Mouse (Mus musculus) myocyte (in vitro differentiated cells): Measurements from ENCODE around the gene Rnf217. TPM values are rescaled to one million over a fixed set of nuclear protein-coding genes. Genes with fewer than 3 reads are reported as not detected.

ENCODE experiments used
- H3K27me3 ChIP-seq: one replicate; pipeline ENCODE4 v1.6.1; 2011; ENCODE audit not compliant: control insufficient read depth, insufficient read depth, insufficient read length
- H3K36me3 ChIP-seq: one replicate; pipeline ENCODE4 v1.6.1; 2011; ENCODE audit not compliant: control insufficient read depth, insufficient read depth
- H3K4me2 ChIP-seq: one replicate; pipeline ENCODE4 v1.6.1; 2011; ENCODE audit warnings: low read depth, control low read depth
- H3K4me3 ChIP-seq: one replicate; pipeline ENCODE4 v1.5.1; 2011; ENCODE audit warnings: mild to moderate bottlenecking, control low read depth, moderate library complexity
- H3K79me2 ChIP-seq: one replicate; pipeline ENCODE4 v1.6.1; 2011; ENCODE audit not compliant: control insufficient read depth, insufficient read depth
- H3ac ChIP-seq: one replicate; pipeline ENCODE4 v1.6.1; 2011; ENCODE audit not compliant: control insufficient read depth, insufficient read length
- CEBPB ChIP-seq: IDR thresholded peaks from 2 replicates; pipeline ENCODE4 v1.6.1; 2011; ENCODE audit warnings: mild to moderate bottlenecking, moderate library complexity; ENCODE audit not compliant: poor library complexity, insufficient read depth, severe bottlenecking
- E2F4 ChIP-seq: IDR thresholded peaks from one replicate; pipeline ENCODE4 v1.6.1; 2011; ENCODE audit warnings: mild to moderate bottlenecking, control low read depth, moderate library complexity; ENCODE audit not compliant: insufficient read depth
- MAX ChIP-seq: IDR thresholded peaks from one replicate; pipeline ENCODE4 v1.6.1; 2011; ENCODE audit warnings: low read depth, mild to moderate bottlenecking, control low read depth
- MYOD1 ChIP-seq, 3 experiments: IDR thresholded peaks; one replicate each; pipeline ENCODE4 v1.6.1; 2011; ENCODE audit warnings: control low read depth in 2 of 3, low read depth in 2 of 3, mild to moderate bottlenecking in 2 of 3, moderate library complexity in 1 of 3; ENCODE audit not compliant: insufficient read length in 2 of 3, control insufficient read depth in 1 of 3
- MYOG ChIP-seq, 3 experiments: IDR thresholded peaks; one replicate each; pipeline ENCODE4 v1.6.1; 2011; ENCODE audit warnings: control low read depth in 2 of 3, low read depth in 2 of 3, mild to moderate bottlenecking in 2 of 3; ENCODE audit not compliant: insufficient read length in 2 of 3, control insufficient read depth in 1 of 3, insufficient read depth in 1 of 3
- POLR2A ChIP-seq: IDR thresholded peaks from one replicate; pipeline ENCODE4 v1.6.1; 2011; ENCODE audit warnings: low read depth, mild to moderate bottlenecking, control low read depth, moderate library complexity; ENCODE audit not compliant: insufficient read length
- POLR2AphosphoS2 ChIP-seq: IDR thresholded peaks from one replicate; pipeline ENCODE4 v1.6.1; 2011; ENCODE audit warnings: low read depth, control low read depth; ENCODE audit not compliant: insufficient read length
- REST ChIP-seq: IDR thresholded peaks from one replicate; pipeline ENCODE4 v1.6.1; 2011; ENCODE audit warnings: mild to moderate bottlenecking, control low read depth, moderate library complexity; ENCODE audit not compliant: insufficient read depth, insufficient read length
- SRF ChIP-seq: IDR thresholded peaks from one replicate; pipeline ENCODE4 v1.6.1; 2011; ENCODE audit warnings: low read depth; ENCODE audit not compliant: control insufficient read depth, insufficient read length
- TCF12 ChIP-seq: IDR thresholded peaks from one replicate; pipeline ENCODE4 v1.6.1; 2011; ENCODE audit warnings: mild to moderate bottlenecking, control low read depth; ENCODE audit not compliant: poor library complexity, insufficient read depth, severe bottlenecking
- TCF3 ChIP-seq: IDR thresholded peaks from one replicate; pipeline ENCODE4 v1.6.1; 2011; ENCODE audit warnings: low read depth, control low read depth; ENCODE audit not compliant: insufficient read length
- USF1 ChIP-seq: IDR thresholded peaks from one replicate; pipeline ENCODE4 v1.6.1; 2011; ENCODE audit warnings: low read depth, mild to moderate bottlenecking, control low read depth, moderate library complexity
- polyA plus RNA-seq: library from polyadenylated mRNA; unstranded; fragments of >200 nt; fragmentation: generic; extraction: Trizol; gene quantifications from one replicate; pipeline ENCODE4 v1.2.1, GENCODE M21; 2012; ENCODE audit warnings: missing spikeins

Rnf217 gene
- polyA plus RNA-seq, 1 experiment = 5.8 TPM

GRCm38 (mm10) chr10:31595326-31595725 is 13.7 kb downstream of the Rnf217 start:
- Histone ChIP-seq H3K4me3 (no peak overlapping the region), H3K36me3 (no peaks in the 10 kb centered on the region), H3ac (no peak overlapping the region), H3K27me3 (no peaks in the 10 kb centered on the region), H3K4me2 (no peak overlapping the region), H3K79me2 (peaks cover 88% of the 10 kb centered on the region)
- TF ChIP-seq POLR2A = no peak
- TF ChIP-seq TCF3 = no peak
- TF ChIP-seq CEBPB = no peak
- TF ChIP-seq TCF12 = no peak

DNA sequence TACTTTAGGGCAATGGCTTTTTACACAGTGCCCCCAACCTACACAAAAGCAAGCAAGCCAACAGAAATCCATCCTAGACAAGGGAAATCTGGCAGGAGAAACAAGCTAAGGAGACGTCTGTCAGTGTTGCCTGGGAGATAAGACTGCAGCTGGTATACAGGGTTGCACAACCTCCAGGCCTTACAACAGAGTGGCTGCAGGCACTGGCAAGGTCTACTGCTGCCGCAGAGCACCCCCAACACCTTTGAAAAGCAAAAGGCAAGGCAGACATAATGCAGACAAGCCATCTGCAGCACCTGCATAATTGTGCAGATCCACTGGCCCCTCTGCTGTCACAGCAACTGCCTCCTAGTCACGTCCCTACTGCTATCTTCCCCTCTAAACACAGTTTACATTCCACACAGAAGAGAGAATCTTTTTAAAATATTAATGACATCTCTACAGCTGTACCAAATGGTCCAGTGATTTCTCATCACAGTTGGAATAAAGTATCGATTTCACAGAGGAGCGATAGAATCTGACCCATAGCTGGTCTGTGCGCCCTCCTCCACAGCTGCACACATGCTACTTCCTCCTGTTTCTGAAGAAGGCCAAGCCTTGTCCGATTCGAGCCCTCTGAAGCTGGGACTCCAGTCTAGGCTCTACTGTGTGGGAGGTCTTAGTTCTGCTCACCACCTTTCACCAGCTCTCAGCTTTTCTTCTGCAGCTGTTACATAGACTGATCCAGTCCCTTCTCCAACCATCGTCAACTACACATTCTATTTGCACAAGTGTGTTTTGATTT is 16.1 kb downstream of the Rnf217 start:
- Histone ChIP-seq H3K79me2 (peaks cover 88% of the 10 kb centered on the region), H3K27me3 (no peaks in the 10 kb centered on the region), H3ac (no peak overlapping the region), H3K36me3 (no peaks in the 10 kb centered on the region), H3K4me3 (no peak overlapping the region), H3K4me2 (peak overlapping the region; percentile 79)
- TF ChIP-seq MYOD1 (IDR thresholded peaks at IDR 0.05; ENCODE audit: control insufficient read depth in 1 of 3, insufficient read length in 2 of 3, low read depth in 2 of 3) (peak in 2 of 3 experiments; percentile 78 to 83), E2F4 (no peak), TCF3 (peak; percentile 41), POLR2AphosphoS2 (no peak), MAX (no peak), CEBPB (peak; percentile 98), SRF (no peak), TCF12 (peak; percentile 24), MYOG (IDR thresholded peaks at IDR 0.05; ENCODE audit: control insufficient read depth in 1 of 3, insufficient read depth in 1 of 3, insufficient read length in 2 of 3, low read depth in 2 of 3) (peak; percentile 15 to 89 (median 27))

DNA sequence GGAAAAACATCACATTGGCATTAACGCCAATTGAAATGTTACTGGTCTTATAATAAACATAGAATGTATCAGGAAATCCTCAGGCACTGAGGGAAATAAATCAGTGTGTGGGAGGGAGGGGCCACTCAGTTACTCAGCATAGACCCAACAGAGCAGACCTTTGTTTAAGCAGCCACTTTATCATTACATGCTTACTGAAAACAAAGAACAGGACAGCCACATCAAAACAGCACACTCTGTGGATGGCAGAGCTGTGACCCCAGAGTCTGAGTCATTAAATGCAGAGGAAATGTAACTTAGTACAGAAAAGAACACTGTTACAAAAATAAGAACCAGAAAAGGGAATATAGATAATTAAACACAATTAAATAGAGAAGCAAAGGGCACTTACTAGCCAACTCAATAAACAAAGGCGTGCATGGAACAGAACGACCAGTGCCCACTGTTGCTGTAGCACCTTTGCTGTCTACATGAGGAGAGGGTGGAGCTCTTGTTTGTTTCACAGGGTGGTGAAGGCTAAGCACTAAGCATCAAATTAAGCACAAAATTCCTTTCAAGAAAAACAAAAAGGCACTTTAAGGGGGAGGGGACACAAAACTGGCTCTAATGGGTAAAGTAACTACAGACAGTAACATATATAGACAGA is 16.8 kb downstream of the Rnf217 start:
- H3K4me2 ChIP-seq = peak overlapping the region; percentile 79
- H3K27me3 ChIP-seq = no peaks in the 10 kb centered on the region
- peaks cover 88% of the 10 kb centered on the region for H3K79me2 ChIP-seq
- TF ChIP-seq CEBPB = 0 out of 2 replicates have a peak, but pooled peaks have one; percentile 7
- TF ChIP-seq USF1 = no peak
- TF ChIP-seq TCF12 = no peak
- H3K4me3 ChIP-seq = no peak overlapping the region
- no peaks in the 10 kb centered on the region for H3K36me3 ChIP-seq
- H3ac ChIP-seq = no peak overlapping the region

- H3ac ChIP-seq = no peak overlapping the region
- H3K4me2 ChIP-seq = no peak overlapping the region
- no peak overlapping the region for H3K4me3 ChIP-seq
- H3K27me3 ChIP-seq = no peaks in the 10 kb centered on the region
- H3K79me2 ChIP-seq = peaks cover 93% of the 10 kb centered on the region
- TF ChIP-seq TCF12 = no peak
- no peak for TF ChIP-seq MAX
- TF ChIP-seq POLR2A = no peak
- peak in 2 of 3 experiments; percentile 53 to 73 for TF ChIP-seq MYOD1 (IDR thresholded peaks at IDR 0.05; ENCODE audit: control insufficient read depth in 1 of 3, insufficient read length in 2 of 3, low read depth in 2 of 3)
- TF ChIP-seq CEBPB = no peak
- no peaks in the 10 kb centered on the region for H3K36me3 ChIP-seq
Measured at GRCm38 (mm10) chr10:31580722-31581121, 28.3 kb downstream of the Rnf217 start.

- H3K36me3 ChIP-seq = no peaks in the 10 kb centered on the region
- H3K27me3 ChIP-seq = no peaks in the 10 kb centered on the region
- peaks cover 93% of the 10 kb centered on the region for H3K79me2 ChIP-seq
- no peak overlapping the region for H3K4me2 ChIP-seq
- no peak overlapping the region for H3K4me3 ChIP-seq
- TF ChIP-seq TCF3 (no peak), TCF12 (no peak), POLR2A (no peak), MYOG (IDR thresholded peaks at IDR 0.05; ENCODE audit: control insufficient read depth in 1 of 3, insufficient read depth in 1 of 3, insufficient read length in 2 of 3, low read depth in 2 of 3) (peak in 2 of 3 experiments; percentile 77 to 81), CEBPB (no peak), MYOD1 (IDR thresholded peaks at IDR 0.05; ENCODE audit: control insufficient read depth in 1 of 3, insufficient read length in 2 of 3, low read depth in 2 of 3) (peak; percentile 54 to 75 (median 70)), REST (no peak), E2F4 (no peak), MAX (no peak), POLR2AphosphoS2 (no peak), SRF (no peak), USF1 (no peak)
- H3ac ChIP-seq = no peak overlapping the region
Measured at GRCm38 (mm10) chr10:31580073-31580472, 28.9 kb downstream of the Rnf217 start.
